Mouse (Mus musculus): ENCODE results near the gene Psmd1. TPM values are rescaled to one million over a fixed set of nuclear protein-coding genes. Genes with fewer than 3 reads are reported as not detected.

Psmd1 gene
- polyA plus RNA-seq, 1 experiment from 2014 or later = 225 TPM

- 96% methylated on average over 5 of the region's 5 CpGs for WGBS
- no peaks in the 10 kb centered on the region for H3K36me3 ChIP-seq (ENCODE audit: control insufficient read depth, insufficient read depth, low read length)
- no peak overlapping the region for H3K27ac ChIP-seq (ENCODE audit: low read depth, low read length)
- peaks cover 2% of the 10 kb centered on the region; the same call in 1 of the 2 replicates for H3K4me1 ChIP-seq (replicated peaks; ENCODE audit: control insufficient read depth, insufficient read depth, low read length)
- no peak overlapping the region for H3K4me3 ChIP-seq (ENCODE audit: low read depth, low read length)
- no peaks in the 10 kb centered on the region for H3K9me3 ChIP-seq (ENCODE audit: control insufficient read depth, low read length)
- no peak for DNase-seq (ENCODE audit: low spot score)
- H3K4me2 ChIP-seq (ENCODE audit: low read depth, low read length, severe bottlenecking) = no peak overlapping the region
- no peak for ATAC-seq (replicated peaks; ENCODE audit: low FRiP score)
- H3K9ac ChIP-seq (ENCODE audit: low read length) = no peak overlapping the region
- no peaks in the 10 kb centered on the region for H3K27me3 ChIP-seq (ENCODE audit: control insufficient read depth, insufficient read depth, low read length)
Observed at GRCm38 (mm10) chr1:86160479-86160878, 96.3 kb downstream of the Psmd1 start.

GRCm38 (mm10) chr1:86161061-86161460, 96.9 kb downstream of the Psmd1 start:
- WGBS = 96% methylated on average over 5 of the region's 5 CpGs
- H3K36me3 ChIP-seq (ENCODE audit: control insufficient read depth, insufficient read depth, low read length) = no peaks in the 10 kb centered on the region
- ATAC-seq (replicated peaks; ENCODE audit: low FRiP score) (no peak), DNase-seq (ENCODE audit: low spot score) (no peak)
- H3K27ac ChIP-seq (ENCODE audit: low read depth, low read length) = no peak overlapping the region
- H3K4me2 ChIP-seq (ENCODE audit: low read depth, low read length, severe bottlenecking) = no peak overlapping the region
- H3K4me3 ChIP-seq (ENCODE audit: low read depth, low read length) = no peak overlapping the region
- H3K27me3 ChIP-seq (ENCODE audit: control insufficient read depth, insufficient read depth, low read length) = no peaks in the 10 kb centered on the region
- no peaks in the 10 kb centered on the region for H3K4me1 ChIP-seq (replicated peaks; ENCODE audit: control insufficient read depth, insufficient read depth, low read length)
- H3K9ac ChIP-seq (ENCODE audit: low read length) = no peak overlapping the region
- H3K9me3 ChIP-seq (ENCODE audit: control insufficient read depth, low read length) = no peaks in the 10 kb centered on the region

GRCm38 (mm10) chr1:86174602-86175001, 110.4 kb downstream of the Psmd1 start:
- ATAC-seq (replicated peaks; ENCODE audit: low FRiP score) = no peak
- Histone ChIP-seq H3K4me3 (ENCODE audit: low read depth, low read length) (no peak overlapping the region), H3K4me2 (ENCODE audit: low read depth, low read length, severe bottlenecking) (no peak overlapping the region), H3K9me3 (ENCODE audit: control insufficient read depth, low read length) (no peaks in the 10 kb centered on the region), H3K4me1 (replicated peaks; ENCODE audit: control insufficient read depth, insufficient read depth, low read length) (no peaks in the 10 kb centered on the region), H3K27me3 (ENCODE audit: control insufficient read depth, insufficient read depth, low read length) (no peaks in the 10 kb centered on the region), H3K27ac (ENCODE audit: low read depth, low read length) (no peak overlapping the region), H3K36me3 (ENCODE audit: control insufficient read depth, insufficient read depth, low read length) (no peaks in the 10 kb centered on the region), H3K9ac (ENCODE audit: low read length) (no peak overlapping the region)
- no peak for DNase-seq (ENCODE audit: low spot score)
- 90% methylated on average over 5 of the region's 5 CpGs for WGBS

GRCm38 (mm10) chr1:86176066-86176465, 111.9 kb downstream of the Psmd1 start:
- DNase-seq (ENCODE audit: low spot score) (no peak), ATAC-seq (replicated peaks; ENCODE audit: low FRiP score) (no peak)

GRCm38 (mm10) chr1:86178462-86179253, 114.5 kb downstream of the Psmd1 start:
- 44% methylated on average over 7 of the region's 7 CpGs for WGBS

More at GRCm38 (mm10) chr1:86176066-86176465, 111.9 kb downstream of the Psmd1 start:
- H3K9me3 ChIP-seq (ENCODE audit: control insufficient read depth, low read length) = no peaks in the 10 kb centered on the region
- no peaks in the 10 kb centered on the region for H3K36me3 ChIP-seq (ENCODE audit: control insufficient read depth, insufficient read depth, low read length)
- no peak overlapping the region for H3K9ac ChIP-seq (ENCODE audit: low read length)
- 97% methylated on average over 2 of the region's 2 CpGs for WGBS
- H3K4me2 ChIP-seq (ENCODE audit: low read depth, low read length, severe bottlenecking) = no peak overlapping the region
- H3K4me1 ChIP-seq (replicated peaks; ENCODE audit: control insufficient read depth, insufficient read depth, low read length) = no peaks in the 10 kb centered on the region
- H3K27me3 ChIP-seq (ENCODE audit: control insufficient read depth, insufficient read depth, low read length) = no peaks in the 10 kb centered on the region
- H3K4me3 ChIP-seq (ENCODE audit: low read depth, low read length) = no peak overlapping the region
- no peak overlapping the region for H3K27ac ChIP-seq (ENCODE audit: low read depth, low read length)

GRCm38 (mm10) chr1:86182004-86182709, 118.0 kb downstream of the Psmd1 start:
- Histone ChIP-seq H3K4me2 (ENCODE audit: low read depth, low read length, severe bottlenecking) (no peak overlapping the region), H3K4me3 (ENCODE audit: low read depth, low read length) (no peak overlapping the region), H3K9ac (ENCODE audit: low read length) (no peak overlapping the region), H3K27ac (ENCODE audit: low read depth, low read length) (no peak overlapping the region), H3K4me1 (replicated peaks; ENCODE audit: control insufficient read depth, insufficient read depth, low read length) (no peaks in the 10 kb centered on the region), H3K36me3 (ENCODE audit: control insufficient read depth, insufficient read depth, low read length) (no peaks in the 10 kb centered on the region), H3K27me3 (ENCODE audit: control insufficient read depth, insufficient read depth, low read length) (no peaks in the 10 kb centered on the region), H3K9me3 (ENCODE audit: control insufficient read depth, low read length) (no peaks in the 10 kb centered on the region)
- WGBS = 84% methylated on average over 5 of the region's 5 CpGs
- ATAC-seq (replicated peaks; ENCODE audit: low FRiP score) = no peak
- DNase-seq (ENCODE audit: low spot score) = no peak

More at GRCm38 (mm10) chr1:86178462-86179253, 114.5 kb downstream of the Psmd1 start:
- Histone ChIP-seq H3K4me1 (replicated peaks; ENCODE audit: control insufficient read depth, insufficient read depth, low read length) (no peaks in the 10 kb centered on the region), H3K27ac (ENCODE audit: low read depth, low read length) (no peak overlapping the region), H3K9me3 (ENCODE audit: control insufficient read depth, low read length) (no peaks in the 10 kb centered on the region), H3K4me3 (ENCODE audit: low read depth, low read length) (no peak overlapping the region), H3K27me3 (ENCODE audit: control insufficient read depth, insufficient read depth, low read length) (no peaks in the 10 kb centered on the region), H3K9ac (ENCODE audit: low read length) (no peak overlapping the region), H3K4me2 (ENCODE audit: low read depth, low read length, severe bottlenecking) (no peak overlapping the region), H3K36me3 (ENCODE audit: control insufficient read depth, insufficient read depth, low read length) (no peaks in the 10 kb centered on the region)
- peak; percentile 91 for DNase-seq (ENCODE audit: low spot score)
- peak; percentile 72 for ATAC-seq (replicated peaks; ENCODE audit: low FRiP score)

- no peak overlapping the region for H3K4me3 ChIP-seq (ENCODE audit: low read depth, low read length)
- H3K27ac ChIP-seq (ENCODE audit: low read depth, low read length) = no peak overlapping the region
- H3K9ac ChIP-seq (ENCODE audit: low read length) = no peak overlapping the region
- no peak overlapping the region for H3K4me2 ChIP-seq (ENCODE audit: low read depth, low read length, severe bottlenecking)
- H3K36me3 ChIP-seq (ENCODE audit: control insufficient read depth, insufficient read depth, low read length) = no peaks in the 10 kb centered on the region
- no peaks in the 10 kb centered on the region for H3K9me3 ChIP-seq (ENCODE audit: control insufficient read depth, low read length)
- no peaks in the 10 kb centered on the region for H3K4me1 ChIP-seq (replicated peaks; ENCODE audit: control insufficient read depth, insufficient read depth, low read length)
- DNase-seq (ENCODE audit: low spot score) = no peak
- ATAC-seq (replicated peaks; ENCODE audit: low FRiP score) = no peak
- no peaks in the 10 kb centered on the region for H3K27me3 ChIP-seq (ENCODE audit: control insufficient read depth, insufficient read depth, low read length)
- 88% methylated on average over 4 of the region's 4 CpGs for WGBS
Observed at GRCm38 (mm10) chr1:86183577-86184263, 119.5 kb downstream of the Psmd1 start.

- Histone ChIP-seq H3K4me1 (replicated peaks; ENCODE audit: control insufficient read depth, insufficient read depth, low read length) (no peaks in the 10 kb centered on the region), H3K9ac (ENCODE audit: low read length) (no peak overlapping the region), H3K4me3 (ENCODE audit: low read depth, low read length) (no peak overlapping the region), H3K9me3 (ENCODE audit: control insufficient read depth, low read length) (no peaks in the 10 kb centered on the region), H3K27ac (ENCODE audit: low read depth, low read length) (no peak overlapping the region), H3K27me3 (ENCODE audit: control insufficient read depth, insufficient read depth, low read length) (no peaks in the 10 kb centered on the region), H3K36me3 (ENCODE audit: control insufficient read depth, insufficient read depth, low read length) (no peaks in the 10 kb centered on the region), H3K4me2 (ENCODE audit: low read depth, low read length, severe bottlenecking) (no peak overlapping the region)
- WGBS = 87% methylated on average over 7 of the region's 7 CpGs
- no peak for DNase-seq (ENCODE audit: low spot score)
- no peak for ATAC-seq (replicated peaks; ENCODE audit: low FRiP score)
Observed at GRCm38 (mm10) chr1:86186762-86187161, 122.6 kb downstream of the Psmd1 start.
